Mouse (Mus musculus): Measurements from ENCODE around the gene Pdss1. TPM values are rescaled to one million over a fixed set of nuclear protein-coding genes. Genes with fewer than 3 reads are reported as not detected.
A peak's percentile ranks its signal among the peaks of the same experiment; 100 is the strongest.
"Not testable (repeated sequence)": the region's sequence is repeated elsewhere in the genome, so short reads cannot be mapped to it uniquely, and the experiment has no call there.

Pdss1 gene
- polyA plus RNA-seq (2017; shearing (Covaris generic)): 10 to 100 TPM in 1 of 2 experiments, 1 to 10 TPM in 1; 9.0 to 14.8 TPM

DNA sequence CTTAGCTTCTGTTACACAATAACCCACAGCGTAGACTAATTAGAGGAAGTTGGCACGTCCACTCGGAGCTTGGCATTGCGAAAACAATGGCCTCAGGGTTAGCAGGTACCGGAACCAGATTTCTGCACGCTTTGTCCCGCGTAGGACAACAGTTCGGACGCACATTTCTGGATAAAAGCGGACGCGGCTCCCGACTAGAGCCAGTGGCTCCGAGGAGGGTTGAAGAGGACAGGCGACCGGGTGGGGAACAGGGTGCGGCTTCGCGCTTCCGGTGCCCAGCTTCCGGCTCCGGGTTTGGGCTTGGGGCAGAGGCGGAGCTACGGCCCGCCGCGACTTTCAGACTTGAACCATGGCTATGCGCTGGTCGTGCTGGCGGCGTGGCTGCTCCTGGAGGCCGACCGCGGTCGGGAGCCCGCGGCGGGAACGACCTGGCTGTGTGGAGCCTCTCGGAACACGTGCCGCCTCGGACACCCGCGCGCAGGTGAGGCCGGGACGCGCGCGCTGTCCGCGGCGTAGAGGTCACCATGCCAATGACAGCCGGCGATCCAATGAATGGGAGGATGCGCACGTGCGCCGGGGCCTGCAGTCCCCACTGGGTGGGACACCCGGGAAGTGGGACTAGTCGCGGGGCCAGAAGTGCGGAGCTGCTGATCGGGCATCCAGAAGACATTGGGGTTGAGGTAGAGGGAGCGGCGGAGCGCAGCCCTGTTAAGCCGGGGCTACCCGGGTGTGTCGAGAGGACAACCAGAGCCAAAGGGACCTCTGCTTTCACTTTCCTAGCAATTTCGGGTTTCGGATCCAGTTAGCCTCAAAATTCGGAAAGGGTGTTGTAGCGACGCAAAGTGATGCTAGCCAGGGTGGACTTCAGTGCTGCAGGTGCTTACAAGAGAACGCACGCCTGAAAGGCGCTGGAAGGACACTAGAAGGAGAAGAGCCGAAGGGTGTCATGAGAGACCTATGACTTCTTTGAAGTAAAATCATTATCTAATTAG is at the start of gene Pdss1:
TSS of gene Pdss1 (plus strand) at position 241 of the 992 bp plus-strand sequence.
- ATAC-seq: peak; percentile 98

DNA sequence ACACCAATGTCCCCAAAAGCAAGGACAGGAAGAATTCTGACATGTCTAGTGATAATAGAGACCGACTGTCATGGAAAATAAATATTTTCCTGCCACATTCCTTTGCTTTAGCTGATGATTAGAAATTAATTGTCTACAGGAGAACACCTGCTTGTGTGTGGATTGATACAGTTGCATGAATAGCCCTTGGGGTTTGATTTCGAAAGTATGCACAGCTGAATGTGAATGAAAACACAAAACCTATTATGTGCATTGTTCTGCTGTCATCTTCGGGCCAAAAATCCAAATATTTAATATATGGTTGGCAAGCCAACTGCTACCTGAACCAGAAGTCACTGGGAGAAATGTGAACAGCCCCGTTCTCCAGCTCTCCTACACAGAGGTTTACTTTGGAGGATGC is 43.4 kb upstream of the Pdss1 start:
- ATAC-seq: no peak

DNA sequence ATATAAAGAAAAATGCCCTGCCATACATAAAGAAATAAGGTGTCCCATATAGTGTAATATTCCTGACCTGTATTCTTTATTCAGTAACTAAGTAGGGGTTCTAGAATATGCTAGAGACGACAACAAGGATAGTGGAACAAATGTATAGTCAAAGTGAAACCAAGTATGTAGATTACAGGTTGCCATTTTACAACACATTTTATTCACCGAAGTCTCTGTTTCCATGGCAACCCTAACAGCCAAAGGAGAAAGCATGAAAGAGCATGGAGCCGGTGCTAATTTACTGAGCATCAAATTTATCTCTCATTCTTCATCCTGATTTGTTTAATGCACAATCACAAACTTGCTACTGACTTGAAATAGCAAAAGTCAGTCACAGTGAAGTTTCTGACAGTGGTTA is 37.8 kb upstream of the Pdss1 start:
- peak; percentile 74 for ATAC-seq

DNA sequence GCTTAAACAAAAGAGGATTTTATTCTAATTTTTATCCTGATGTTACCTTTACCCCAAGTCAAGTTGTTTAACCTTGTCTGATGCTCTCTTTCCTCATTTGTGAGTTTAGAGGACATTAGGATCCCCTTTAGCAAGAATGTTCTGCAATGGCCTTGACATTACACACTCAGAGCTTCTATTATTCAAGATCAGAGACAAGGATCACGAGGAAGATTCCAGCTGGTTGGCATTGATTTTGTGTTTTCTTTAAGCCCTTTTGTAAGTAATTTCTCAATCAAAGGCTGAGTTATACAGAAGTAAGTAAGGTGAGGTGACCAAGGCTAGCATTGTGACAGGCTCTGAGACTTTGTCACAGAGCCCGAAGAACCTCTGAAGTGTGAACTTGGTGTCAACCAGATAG is 33.1 kb upstream of the Pdss1 start:
- ATAC-seq: no peak

DNA sequence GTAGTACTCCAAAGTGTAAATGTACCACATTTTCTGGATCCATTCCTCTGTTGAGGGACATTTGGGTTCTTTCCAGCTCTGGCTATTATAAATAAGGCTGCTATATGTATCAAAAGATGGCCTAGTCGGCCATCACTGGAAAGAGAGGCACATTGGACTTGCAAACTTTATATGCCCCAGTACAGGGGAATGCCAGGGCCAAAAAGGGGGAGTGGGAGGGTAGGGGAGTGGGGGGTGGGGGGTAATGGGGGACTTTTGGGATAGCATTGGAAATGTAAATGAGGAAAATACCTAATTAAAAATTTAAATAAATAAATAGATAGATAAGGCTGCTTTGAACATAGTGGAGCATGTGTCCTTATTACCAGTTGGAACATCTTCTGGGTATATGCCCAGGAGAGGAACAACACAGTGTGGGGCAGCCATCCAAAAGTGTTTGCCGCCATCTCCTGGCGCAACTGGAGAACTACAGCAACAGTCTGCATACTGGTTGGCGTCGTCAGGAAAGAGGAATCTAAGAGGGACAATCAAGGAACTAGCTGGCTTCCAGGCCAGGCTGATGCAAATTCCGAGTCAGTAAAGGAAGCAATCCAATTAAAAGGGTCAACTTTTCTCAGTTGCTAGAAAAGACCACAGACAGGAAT is 30.8 kb upstream of the Pdss1 start:
- ATAC-seq: peak; percentile 87

DNA sequence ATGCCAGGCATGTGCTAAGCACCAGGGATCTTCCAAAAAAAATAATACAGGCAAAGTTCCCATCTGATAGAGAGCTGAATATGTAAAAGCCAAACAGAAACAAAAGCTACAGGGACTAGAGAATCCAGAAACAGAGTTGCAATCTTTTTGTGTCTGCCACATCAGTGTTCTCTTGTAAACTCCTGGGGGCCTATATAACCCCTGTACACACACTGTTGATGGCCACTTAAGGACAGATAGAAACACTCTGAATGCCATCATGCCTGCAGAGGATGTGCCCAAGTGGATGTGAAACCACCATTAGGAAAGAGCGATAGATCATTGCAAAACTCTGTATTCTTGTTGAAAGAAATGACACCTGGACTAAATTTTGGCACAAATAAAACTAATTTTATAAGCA is 29.5 kb upstream of the Pdss1 start:
- ATAC-seq: no peak

DNA sequence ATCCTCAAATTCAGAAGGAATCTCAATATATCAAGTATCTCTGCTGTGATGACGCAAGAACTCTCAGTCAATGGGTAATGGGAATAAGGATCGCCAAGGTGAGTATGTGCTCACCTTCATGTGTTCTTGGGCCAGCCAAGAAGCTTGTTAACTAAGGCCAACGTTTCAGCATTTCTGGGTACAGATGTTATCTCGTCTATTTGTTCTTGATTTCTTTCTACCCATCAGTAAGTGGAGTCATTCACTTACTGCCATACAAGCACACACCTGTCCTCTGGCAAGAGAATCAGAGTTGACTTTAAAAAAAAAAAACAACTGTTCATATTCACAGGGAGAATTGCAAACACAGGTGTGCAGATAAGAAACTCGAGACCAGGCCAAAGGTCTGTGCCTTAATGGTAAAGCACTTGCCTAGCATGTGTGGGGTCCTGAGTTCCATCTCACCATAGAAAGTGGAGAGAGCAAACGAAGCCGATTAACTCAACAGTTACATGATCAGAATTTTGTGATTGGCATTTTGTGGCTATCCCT is 28.4 kb upstream of the Pdss1 start:
- no peak for ATAC-seq

DNA sequence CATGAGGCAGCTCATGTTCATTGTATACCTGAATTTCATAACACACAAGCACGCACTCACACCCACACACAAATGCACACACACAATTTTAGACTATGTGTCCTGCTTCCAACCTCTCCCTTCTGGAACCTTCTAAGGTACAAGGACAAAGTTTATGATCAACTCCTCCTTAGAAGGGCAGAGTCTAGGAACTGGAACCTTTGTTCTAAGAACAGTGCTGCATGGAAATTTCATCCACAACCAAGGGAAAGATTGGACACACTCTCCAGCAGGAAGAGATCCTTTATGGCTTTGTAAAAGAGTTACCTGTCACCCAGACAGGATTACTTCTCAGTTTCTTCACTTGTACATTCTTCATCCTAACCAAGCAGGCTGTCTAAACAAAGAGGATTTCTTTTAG is 22.2 kb upstream of the Pdss1 start:
- ATAC-seq: no peak

DNA sequence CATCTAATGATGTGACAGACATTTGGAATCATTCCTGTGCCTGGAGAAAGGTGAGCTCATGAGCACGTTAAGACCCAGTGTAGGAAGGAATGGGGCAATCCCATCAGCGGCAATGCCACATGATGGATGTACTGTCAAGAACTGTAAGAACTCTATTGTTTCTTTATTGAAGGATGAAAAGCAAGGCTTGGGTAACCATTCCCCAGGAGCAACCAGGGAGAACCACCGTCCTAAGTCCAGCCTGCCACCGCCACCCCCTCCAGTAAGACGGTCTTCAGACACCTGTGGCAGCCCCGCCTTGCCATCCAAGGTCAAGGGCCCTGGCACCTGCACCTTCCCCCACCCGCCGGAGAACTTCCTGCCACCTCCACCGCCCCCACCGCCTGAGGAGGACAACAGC is 20.7 kb upstream of the Pdss1 start:
- ATAC-seq: no peak

DNA sequence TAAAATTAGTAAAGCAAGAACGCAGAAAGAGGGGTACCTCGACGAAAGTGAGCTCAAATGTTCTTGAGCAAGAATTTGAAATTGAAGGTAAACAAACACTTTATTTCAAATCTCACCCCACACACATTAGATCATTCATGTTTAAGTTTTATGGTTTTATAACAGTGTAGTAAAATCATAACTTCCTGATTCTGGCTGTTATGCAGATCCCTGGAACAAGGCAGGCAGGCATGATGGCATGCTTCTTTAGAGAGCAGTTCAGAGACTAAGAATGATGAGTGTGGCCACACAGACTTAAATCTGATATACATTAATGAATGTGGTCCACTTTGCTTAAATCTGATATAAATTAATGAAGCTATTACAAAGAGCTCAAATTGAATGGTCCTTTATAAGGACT is 18.7 kb upstream of the Pdss1 start:
- ATAC-seq: no peak

DNA sequence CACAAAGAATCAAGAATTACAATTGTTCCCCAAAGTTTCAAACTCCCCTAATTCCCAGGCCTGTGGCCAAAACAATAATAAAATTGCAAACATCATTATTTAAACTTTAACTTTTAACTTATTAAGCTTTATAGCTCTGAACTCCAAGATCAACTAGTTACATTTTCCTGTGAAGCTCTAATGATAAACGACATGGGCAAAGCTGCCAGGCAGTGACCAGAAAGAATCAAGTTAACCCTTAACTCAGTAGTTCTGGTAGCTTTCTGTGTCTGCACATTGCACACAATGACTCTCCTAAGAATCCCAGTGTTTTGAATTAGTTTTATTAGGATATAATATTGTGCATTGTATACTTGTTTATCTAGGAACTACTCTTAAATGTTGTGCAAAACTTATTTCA is 16.5 kb upstream of the Pdss1 start:
- ATAC-seq: no peak

DNA sequence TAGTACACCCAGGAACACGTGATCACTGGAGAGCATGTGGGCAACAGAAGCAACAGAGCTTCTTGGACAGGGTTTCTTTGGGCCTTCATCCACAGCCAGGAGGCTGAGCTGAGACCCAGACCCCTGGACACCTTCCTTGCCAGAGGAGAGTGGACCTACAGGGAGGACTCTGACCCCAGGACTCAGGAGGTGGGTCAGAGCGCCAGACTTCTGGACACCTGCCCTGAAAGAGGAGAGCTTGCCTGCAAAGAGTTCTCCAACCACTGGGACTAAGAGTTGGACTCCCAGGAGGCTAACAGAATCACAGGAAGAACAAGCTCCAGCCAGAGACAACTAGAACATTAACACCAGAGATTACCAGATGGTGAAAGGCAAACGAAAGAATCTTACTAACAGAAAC is 14.6 kb upstream of the Pdss1 start:
- ATAC-seq: not testable (repeated sequence)

DNA sequence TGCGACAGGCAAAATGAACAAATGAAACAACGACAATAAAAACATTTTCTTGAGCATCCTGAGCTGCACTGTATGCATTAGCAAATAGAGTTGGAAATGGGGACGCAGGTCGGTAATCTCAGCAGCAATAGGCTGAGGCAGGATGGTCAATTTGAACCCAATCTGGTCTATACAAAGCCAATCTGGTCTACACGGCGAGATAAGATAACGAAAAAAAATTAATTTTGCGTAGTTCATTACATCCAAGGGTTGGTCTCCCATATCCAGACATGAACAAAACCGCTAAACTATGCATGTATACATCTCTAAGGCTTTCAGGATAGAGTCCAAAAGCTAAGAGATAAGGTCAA is 415 bp upstream of the Pdss1 start:
- ATAC-seq: no peak

DNA sequence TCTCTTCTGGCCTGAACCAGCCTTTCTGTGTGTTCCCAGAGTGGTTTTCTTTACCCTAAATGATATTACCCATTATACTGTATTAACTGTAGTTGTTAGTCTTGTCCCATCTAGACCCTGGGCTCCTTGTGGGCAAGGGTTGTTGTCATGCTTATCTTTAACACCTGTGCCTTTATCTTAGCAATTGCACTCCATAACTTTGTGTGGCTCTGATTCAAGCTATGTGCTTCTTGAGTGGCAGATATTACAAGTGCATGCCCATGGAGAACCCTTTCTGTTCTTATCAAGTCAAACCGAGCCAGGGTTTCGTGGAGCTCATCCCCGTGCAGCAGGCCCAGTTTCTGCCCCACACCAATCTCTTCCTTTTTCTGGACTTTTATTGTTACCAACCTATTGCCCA is 8.6 kb downstream of the Pdss1 start:
- ATAC-seq: no peak

DNA sequence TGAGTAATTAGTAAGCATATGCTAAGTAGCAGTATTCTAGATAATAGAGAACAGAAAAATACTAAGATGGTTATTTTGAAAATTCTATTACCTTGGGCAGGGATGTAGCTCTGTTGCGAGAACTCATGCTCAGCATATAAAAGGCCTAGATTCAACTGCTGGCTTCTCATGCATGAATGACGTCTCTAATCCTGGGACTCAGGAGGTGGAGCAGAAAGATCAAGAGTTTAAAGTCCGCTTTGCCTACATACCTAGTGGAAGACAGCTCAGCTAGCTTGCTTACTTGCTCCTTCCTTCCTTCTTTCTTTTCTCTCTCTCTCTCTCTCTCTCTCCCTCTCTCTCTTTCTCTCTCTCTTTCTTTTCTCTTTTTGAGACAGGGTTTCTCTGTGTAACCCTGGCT is 19.1 kb downstream of the Pdss1 start:
- ATAC-seq: no peak

DNA sequence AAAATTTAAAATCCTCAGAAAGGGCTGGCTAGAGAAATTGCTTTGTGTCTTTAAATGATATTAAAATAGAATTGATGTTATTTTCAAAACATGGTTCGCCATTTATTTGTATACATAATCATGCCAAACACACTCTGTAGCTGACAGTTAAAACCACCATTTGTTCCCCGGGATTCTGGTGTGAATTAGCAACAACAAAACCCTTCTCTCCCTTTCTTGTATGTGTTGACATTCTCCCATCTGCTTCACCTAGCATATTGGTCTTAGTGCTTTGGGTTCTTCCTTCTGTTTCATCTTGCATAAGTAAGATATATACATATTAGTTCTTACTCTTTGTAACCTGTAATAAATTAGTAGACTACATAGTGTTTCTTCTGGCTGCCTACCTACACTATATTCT is 23.3 kb downstream of the Pdss1 start:
- no peak for ATAC-seq

DNA sequence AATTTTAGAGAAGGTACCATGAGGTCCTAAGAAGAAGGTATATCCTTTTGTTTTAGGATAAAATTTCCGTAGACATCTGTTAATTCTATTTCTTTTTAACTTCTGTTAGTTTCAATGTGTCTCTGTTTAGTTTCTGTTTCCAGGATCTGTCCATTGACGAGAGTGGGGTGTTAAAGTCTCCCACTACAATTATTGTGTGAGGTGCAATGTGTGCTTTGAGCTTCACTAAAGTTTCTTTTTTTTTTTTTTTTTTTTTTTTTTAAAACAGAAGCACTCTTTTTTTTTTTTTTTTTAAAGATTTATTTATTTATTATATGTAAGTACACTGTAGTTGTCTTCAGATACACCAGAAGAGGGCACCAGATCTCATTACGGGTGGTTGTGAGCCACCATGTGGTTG is 30.6 kb downstream of the Pdss1 start:
- ATAC-seq: not testable (repeated sequence)

DNA sequence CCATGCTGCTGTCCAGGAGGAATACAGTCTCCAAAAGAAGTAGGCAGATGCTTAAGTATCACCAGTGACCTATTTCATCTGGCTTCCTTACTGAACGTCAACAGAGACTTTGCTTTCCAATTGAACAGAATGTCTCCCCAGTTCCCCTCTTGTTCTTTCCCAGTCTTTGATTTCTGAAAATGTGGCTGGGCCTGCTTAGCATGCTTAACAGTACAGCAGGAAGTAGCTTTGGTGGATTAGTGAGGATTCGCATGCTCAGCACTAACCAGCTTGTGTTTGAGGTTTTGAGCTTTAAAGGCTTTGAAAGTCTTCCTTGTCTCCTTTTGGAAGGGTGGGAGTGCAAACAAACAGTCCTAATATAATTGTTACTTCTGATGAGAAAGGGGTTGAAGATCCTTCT is 32.9 kb downstream of the Pdss1 start:
- ATAC-seq: no peak

DNA sequence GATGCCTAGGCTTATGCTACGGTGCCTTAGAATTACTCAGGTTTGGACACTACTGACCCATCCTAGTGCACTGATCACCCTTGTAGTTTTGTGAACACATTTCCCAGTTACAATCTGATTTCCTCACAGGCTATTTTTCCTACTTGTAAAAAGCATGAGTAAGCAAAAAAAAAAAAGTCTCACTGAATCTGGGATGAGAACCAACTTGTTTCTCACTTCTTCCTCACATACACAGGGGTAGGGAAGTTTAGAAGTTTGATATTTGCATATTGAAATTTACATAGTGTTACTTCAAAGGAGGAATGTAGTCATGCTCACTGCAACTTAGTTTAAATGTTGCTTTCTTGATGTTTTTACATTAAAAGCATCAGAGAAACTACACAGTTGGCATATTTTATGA is 38.2 kb downstream of the Pdss1 start:
- no peak for ATAC-seq

DNA sequence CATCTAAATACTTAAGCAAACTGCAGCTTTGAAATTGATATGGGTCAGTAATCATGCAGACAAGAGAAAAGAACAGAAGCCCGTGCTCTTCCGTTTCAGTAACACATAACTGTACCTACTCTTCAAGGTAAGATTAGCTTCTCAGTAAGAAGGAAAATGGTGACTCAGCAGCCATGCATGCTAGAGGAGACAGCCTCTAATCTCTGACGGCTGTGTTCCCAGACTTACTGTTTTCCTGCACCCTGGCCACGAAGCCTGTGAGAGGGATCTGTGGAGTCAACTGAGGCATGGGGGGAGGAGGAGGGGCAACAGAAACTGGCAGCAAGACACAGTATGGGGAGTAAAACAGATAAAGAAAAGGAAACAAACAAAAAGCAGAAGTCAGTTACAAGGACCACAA is 54.6 kb downstream of the Pdss1 start:
- ATAC-seq: no peak

DNA sequence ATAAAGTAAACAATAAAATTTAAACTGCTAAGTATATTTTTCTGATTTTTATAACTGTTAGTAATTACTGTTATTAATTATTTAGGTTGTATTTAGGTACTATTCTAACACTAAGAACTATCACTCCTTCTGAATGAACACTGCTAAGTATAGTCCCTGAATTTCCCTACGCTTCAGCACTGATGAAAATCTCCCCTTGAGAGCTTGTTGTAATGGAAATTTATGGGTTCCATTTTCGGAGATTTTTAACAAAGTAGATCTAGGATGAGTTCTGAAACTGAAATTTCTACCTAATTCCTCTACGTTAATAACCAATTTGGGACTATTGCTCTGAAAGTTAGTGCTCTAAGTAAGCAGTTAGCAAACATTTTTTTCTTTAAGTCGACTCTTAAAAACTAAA is 59.0 kb downstream of the Pdss1 start:
- ATAC-seq: no peak

DNA sequence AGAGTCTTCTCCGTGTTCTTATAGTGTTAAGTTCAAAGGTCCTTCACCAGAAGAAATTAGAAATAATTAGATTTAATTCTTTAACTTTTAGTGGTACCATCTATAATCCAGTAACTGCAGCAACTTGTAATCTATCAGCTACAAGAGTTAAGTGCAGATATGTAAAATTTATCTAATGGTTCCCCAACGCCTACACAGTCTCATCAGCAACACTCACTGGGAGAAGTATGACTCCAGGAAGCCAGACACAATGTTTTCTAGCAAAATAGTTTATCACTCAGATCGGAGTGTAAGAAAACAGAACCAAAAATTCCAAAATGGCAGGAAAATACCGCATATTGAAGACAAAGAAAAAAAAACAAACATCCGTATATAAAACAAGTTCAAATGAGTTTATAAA is 60.6 kb downstream of the Pdss1 start:
- ATAC-seq: no peak

DNA sequence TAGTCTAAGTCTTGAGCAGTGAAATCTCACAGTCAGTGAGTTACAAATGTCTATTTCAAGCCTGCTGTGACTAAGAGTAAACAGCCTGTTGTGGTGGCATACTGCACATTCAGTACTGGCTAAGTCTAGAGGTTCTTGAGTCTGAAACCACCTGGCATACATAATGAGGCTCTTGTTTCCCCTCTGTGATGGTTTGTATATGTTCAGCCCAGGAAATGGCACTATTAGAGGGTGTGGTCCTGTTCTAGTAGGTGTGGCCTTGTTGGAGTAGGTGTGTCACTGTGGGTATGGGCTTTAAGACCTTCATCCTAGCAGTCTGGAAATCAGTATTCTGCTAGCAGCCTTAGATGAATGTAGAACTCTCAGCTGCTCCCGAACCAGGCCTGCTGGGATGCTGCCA is 62.1 kb downstream of the Pdss1 start:
- ATAC-seq: peak; percentile 83

DNA sequence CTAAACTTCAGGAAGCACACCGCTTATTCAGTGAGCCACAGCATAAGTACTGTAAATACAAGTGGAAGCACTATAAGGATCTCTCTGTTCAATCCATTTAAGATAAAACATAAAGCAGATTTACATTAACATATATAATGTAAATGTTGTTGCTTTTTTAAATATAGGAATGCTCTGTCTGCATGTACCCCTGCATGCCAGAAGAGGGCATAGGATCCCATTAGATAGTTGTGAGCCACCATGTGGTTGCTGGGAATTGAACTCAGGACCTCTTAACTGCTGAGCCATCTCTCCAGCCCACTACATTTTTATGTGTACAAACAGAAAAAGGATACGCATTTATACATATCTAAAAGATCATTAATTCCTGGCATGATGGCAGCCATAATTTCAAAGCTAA is 66.4 kb downstream of the Pdss1 start:
- ATAC-seq: no peak
